Mouse (Mus musculus): ENCODE measurements around the gene Slc16a14. TPM values are rescaled to one million over a fixed set of nuclear protein-coding genes. Genes with fewer than 3 reads are reported as not detected.

Slc16a14 gene
- polyA plus RNA-seq, 1 experiment from 2014 or later, result 0.09 TPM

Other genes starting within 250 kb of the Slc16a14 start
- gene Dner, start 238.9 kb downstream of the Slc16a14 start, polyA plus RNA-seq (2014; fragmentation: Nextera tagmentation; extraction: Ambion mirVana), result 0.75 and 0.99 TPM in 2 replicates
- 8.7 and 9.1 TPM in 2 replicates for gene Fbxo36, start 95.3 kb downstream of the Slc16a14 start, polyA plus RNA-seq (2014; fragmentation: Nextera tagmentation; extraction: Ambion mirVana)
- gene Trip12, start 94.6 kb downstream of the Slc16a14 start, polyA plus RNA-seq (2014; fragmentation: Nextera tagmentation; extraction: Ambion mirVana), result 77.0 and 77.6 TPM in 2 replicates
- gene Gm10553, start 165.0 kb upstream of the Slc16a14 start, polyA plus RNA-seq (2014; fragmentation: Nextera tagmentation; extraction: Ambion mirVana), result not detected in 2 replicates
- not detected in 2 replicates for gene A530032D15Rik, start 174.7 kb upstream of the Slc16a14 start, polyA plus RNA-seq (2014; fragmentation: Nextera tagmentation; extraction: Ambion mirVana)

Data from heart, embryonic 11.5 days (tissue).